Mouse (Mus musculus): ENCODE results near the gene Gm21969. TPM values are rescaled to one million over a fixed set of nuclear protein-coding genes. Genes with fewer than 3 reads are reported as not detected.
A peak's percentile ranks its signal among the peaks of the same experiment; 100 is the strongest.

Gm21969 gene
- total RNA-seq, 2 experiments from 2014 or later: not detected

- no peak for DNase-seq
These were observed 50.3 kb downstream of the Gm21969 start, which contains the start of gene Tas1r2 for GRCm38 (mm10) chr4:139653238-139653637. Gene Tas1r2 (plus strand): TSS chr4:139653538.

- no peak for DNase-seq
These were observed 58.9 kb downstream of the Gm21969 start for GRCm38 (mm10) chr4:139661897-139662296.

DNA sequence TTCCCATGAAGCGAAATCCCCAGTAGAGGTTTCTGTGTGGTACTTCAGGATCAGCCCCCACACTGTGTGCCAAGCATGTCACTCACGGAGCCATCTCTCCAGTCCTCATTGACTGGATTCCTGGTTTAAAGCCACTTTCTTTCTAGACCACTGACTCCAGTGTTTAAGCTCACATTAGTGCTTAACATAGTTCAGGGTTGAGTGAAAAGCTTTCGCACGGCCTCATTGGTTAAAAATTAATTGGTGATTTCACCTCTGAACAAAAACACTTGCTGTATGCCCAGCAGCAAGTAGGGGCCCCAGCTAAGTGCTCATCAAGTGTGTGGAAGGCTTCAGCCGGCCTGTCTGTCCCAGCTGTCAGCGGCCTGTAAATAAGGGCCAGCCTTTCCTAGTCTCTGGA lies 64.6 kb downstream of the Gm21969 start:
- no peak for DNase-seq

DNA sequence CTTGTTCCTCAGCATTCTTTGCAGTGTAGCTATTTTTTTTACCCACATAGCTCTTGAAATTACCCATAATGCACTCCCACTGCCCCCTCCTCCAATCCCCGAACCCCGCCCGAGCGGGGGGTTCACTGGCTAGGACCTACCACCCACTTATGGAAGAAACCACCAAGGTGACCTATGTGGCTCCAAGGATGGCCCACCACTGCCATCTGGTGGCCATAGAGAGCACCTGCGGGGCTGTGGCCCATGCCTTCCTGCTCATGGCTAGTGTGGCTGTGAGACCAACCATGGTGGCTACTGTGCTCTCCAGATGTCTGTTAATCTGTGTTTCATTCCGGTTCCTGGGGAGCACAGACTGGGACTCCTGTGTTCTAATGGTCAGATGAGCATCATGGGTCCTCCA lies 66.9 kb downstream of the Gm21969 start:
- peak; percentile 61 to 77 for DNase-seq

DNA sequence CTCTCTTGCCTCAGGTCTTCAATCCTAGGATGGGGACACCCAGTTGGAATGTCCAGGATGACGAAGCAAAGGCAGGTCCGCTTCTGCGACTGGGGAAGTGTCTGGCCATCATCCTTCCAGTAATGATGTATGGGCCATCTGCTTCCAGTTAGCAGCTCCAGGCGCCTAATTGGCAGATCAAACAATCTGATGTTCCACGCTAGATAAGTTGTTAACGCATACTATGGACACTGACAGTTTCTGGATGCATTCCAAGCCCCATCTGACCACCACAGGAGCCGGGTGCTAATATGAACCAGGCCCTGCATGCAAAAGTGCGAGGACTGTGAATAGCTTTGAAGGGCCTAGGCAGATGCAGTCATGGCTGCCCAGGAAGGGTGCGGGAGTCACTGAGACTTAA lies 72.7 kb downstream of the Gm21969 start:
- DNase-seq: no peak

GRCm38 (mm10) chr4:139683728-139684638 lies 81.0 kb downstream of the Gm21969 start:
- peak; percentile 87 to 90 for DNase-seq

GRCm38 (mm10) chr4:139684639-139685017 lies 81.6 kb downstream of the Gm21969 start:
- DNase-seq: peak; percentile 71 to 76

GRCm38 (mm10) chr4:139688058-139688457 lies 85.1 kb downstream of the Gm21969 start:
- no peak for DNase-seq

DNA sequence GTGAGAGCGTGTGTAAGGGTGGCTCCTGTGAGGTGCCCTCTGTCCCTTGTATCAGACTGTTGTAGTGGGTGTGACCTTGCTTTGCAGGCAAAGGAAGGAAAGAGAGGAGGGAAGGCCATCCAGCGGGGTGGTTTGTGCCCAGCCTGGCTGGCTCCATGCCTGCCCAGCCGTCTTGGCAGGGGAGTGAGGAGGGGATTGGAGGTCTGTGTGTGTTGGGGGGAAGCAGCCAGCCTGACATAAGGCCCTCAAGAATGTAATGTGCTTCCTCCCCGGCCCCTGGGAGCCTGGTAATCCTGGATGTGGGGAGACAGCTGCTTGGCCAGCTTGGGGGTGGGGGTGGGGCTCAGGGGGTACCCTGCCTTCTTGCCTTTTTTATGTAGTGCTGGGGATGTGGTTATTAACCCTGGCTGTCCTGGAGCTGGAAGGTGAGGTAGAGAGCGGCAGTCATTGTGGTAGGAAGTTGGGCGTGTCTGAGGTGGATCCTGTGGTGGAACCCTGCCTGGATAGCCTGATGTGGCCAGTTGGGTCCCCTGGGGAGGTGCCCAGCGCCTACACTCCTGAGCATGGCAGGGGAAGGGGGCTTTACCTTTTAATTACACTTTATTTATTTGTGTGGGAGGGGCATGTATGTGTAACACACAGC lies 86.8 kb downstream of the Gm21969 start:
- DNase-seq: peak; percentile 22 to 32

- no peak for DNase-seq
These were observed 90.3 kb downstream of the Gm21969 start for GRCm38 (mm10) chr4:139693315-139693714.

GRCm38 (mm10) chr4:139697755-139698154 lies 94.8 kb downstream of the Gm21969 start:
- DNase-seq: no peak

- no peak for DNase-seq
These were observed 95.6 kb downstream of the Gm21969 start for GRCm38 (mm10) chr4:139698602-139699001.

GRCm38 (mm10) chr4:139702914-139703313 lies 99.9 kb downstream of the Gm21969 start:
- DNase-seq: no peak

GRCm38 (mm10) chr4:139703468-139703867 lies 100.5 kb downstream of the Gm21969 start:
- no peak for DNase-seq

GRCm38 (mm10) chr4:139705986-139706385 lies 103.0 kb downstream of the Gm21969 start:
- DNase-seq: no peak

DNA sequence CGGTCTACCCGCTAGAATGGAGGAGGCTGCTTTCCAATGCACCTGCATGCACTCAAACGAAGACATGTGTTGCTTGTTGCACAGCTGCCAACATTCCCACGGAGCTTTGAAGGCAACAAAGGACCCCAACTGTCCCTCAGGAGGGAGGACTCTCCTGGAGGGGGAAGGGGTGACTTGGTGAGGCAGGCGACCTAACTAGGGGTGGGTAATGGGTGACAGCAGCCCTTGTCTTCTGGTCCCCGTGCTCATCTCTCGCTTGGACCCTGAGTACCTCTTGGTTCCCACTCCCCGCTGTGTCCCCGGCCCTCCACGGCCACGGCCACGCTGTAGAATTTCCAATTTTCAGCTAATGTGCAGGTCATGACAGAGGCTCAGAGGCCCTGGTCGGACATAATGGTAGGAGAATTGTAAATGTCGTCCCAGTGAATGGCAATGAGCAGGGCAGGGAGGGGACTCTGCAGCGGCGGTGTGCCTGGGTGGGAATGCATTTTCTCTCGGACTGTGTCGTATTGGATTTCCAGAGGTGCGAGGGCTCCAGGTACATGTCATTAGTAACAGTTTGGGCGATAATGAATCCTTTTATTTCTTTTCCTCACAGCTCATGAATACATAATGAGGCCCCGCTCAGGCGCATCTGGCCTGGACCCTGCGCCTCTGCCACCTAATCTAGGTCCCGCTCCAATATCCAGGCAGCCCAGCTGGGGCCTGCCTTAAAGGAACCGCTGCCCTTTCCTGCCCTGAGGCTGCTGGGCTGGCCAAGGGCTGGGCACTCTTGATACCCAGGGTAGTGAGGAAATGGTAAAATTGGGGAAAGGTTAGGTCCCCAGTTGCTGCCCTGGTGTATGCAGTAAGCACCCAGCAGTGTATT lies 107.7 kb downstream of the Gm21969 start:
- no peak for DNase-seq

Small RNA genes within 50 kb of the gene (microRNA-seq; reads per million reads assigned to microRNA genes)
- gene Gm25571: not detected
- not detected for gene Mir7020

Other genes starting within 250 kb of the Gm21969 start
- 10 to 100 TPM; 11.3 to 11.4 TPM for gene Iffo2, start 72.6 kb upstream of the Gm21969 start, total RNA-seq (2021)
- gene Aldh4a1, start 19.7 kb downstream of the Gm21969 start, total RNA-seq (2021): 100 to 1,000 TPM in 1 of 2 experiments, 10 to 100 TPM in 1; 57.8 to 136 TPM
- not detected for gene Tas1r2, start 50.4 kb downstream of the Gm21969 start, total RNA-seq (2021)
- gene Pax7, start 230.3 kb downstream of the Gm21969 start, total RNA-seq (2021): not detected